Mouse (Mus musculus) kidney, embryonic 14.5 days (tissue): ENCODE results near the gene Crtac1. TPM values are rescaled to one million over a fixed set of nuclear protein-coding genes. Genes with fewer than 3 reads are reported as not detected.

Experiments used
- ATAC-seq: fragments of 200-750 bp; cut with Nextera tagmentation; 2 replicates; pipeline ENCODE4 v1.8.0; 2017; ENCODE audit warnings: moderate number of reproducible peaks, mild to moderate bottlenecking, moderate TSS enrichment, moderate library complexity; ENCODE audit not compliant: low FRiP score, low TSS enrichment
- H3K27ac ChIP-seq: fragments of 300-500 bp; sonication (generic); 2 replicates; pipeline ENCODE4 v1.5.1; 2014; ENCODE audit warnings: low read depth, mild to moderate bottlenecking, low read length, moderate library complexity, mixed read lengths
- H3K27me3 ChIP-seq: fragments of 300-500 bp; sonication (generic); 2 replicates; pipeline ENCODE4 v1.6.1; 2014; ENCODE audit warnings: mild to moderate bottlenecking, low read length; ENCODE audit not compliant: control insufficient read depth, insufficient read depth
- H3K36me3 ChIP-seq: fragments of 300-500 bp; sonication (generic); 2 replicates; pipeline ENCODE4 v1.6.1; 2014; ENCODE audit warnings: low read length, mixed read lengths; ENCODE audit not compliant: control insufficient read depth, insufficient read depth
- H3K4me1 ChIP-seq: fragments of 300-500 bp; sonication (generic); 2 replicates; pipeline ENCODE4 v1.6.1; 2014; ENCODE audit warnings: low read length, mixed read lengths; ENCODE audit not compliant: control insufficient read depth, insufficient read depth
- H3K4me2 ChIP-seq: fragments of 300-500 bp; sonication (generic); replicated peaks from 2 replicates; pipeline ENCODE4 v1.6.1; 2014; ENCODE audit warnings: low read depth, mild to moderate bottlenecking, low read length
- H3K4me3 ChIP-seq: fragments of 300-500 bp; sonication (generic); 2 replicates; pipeline ENCODE4 v1.5.1; 2014; ENCODE audit warnings: mild to moderate bottlenecking, low read length
- H3K9ac ChIP-seq: fragments of 300-500 bp; sonication (generic); 2 replicates; pipeline ENCODE4 v1.6.1; 2014; ENCODE audit warnings: low read depth, mild to moderate bottlenecking, low read length, moderate library complexity
- H3K9me3 ChIP-seq: fragments of 300-500 bp; sonication (generic); 2 replicates; pipeline ENCODE4 v1.6.1; 2016; ENCODE audit warnings: low read length; ENCODE audit not compliant: control insufficient read depth
- WGBS: fragments of 180-500 bp; shearing (Covaris S2); extraction: QIAGEN DNeasy Blood & Tissue Kit; methylation state at CpG from one replicate; pipeline ENCODE4 v1.1.7; 2014; 5-methylcytosine and 5-hydroxymethylcytosine counted together
- polyA plus RNA-seq: library from polyadenylated mRNA; unstranded; fragments of >200 nt; fragmentation: Nextera tagmentation; extraction: Ambion mirVana; gene quantifications from 2 replicates; pipeline ENCODE4 v1.2.1, GENCODE M21; 2014

The Crtac1 gene
- polyA plus RNA-seq, 1 experiment from 2014 or later, result 6.3 TPM

- Histone ChIP-seq H3K4me1 (peaks cover 3% of the 10 kb centered on the region; the same call in 1 of the 2 replicates), H3K4me3 (no peak overlapping the region), H3K4me2 (no peak overlapping the region), H3K9ac (no peak overlapping the region), H3K27ac (no peak overlapping the region), H3K9me3 (no peaks in the 10 kb centered on the region), H3K36me3 (no peaks in the 10 kb centered on the region), H3K27me3 (no peaks in the 10 kb centered on the region)
- no peak for ATAC-seq
- 63% methylated on average over 3 of the region's 3 CpGs for WGBS
These were observed 119.4 kb downstream of the Crtac1 start for GRCm38 (mm10) chr19:42312191-42312590.

GRCm38 (mm10) chr19:42311332-42311731, 120.3 kb downstream of the Crtac1 start:
- Histone ChIP-seq H3K27me3 (no peaks in the 10 kb centered on the region), H3K4me3 (no peak overlapping the region), H3K4me1 (peaks cover 12% of the 10 kb centered on the region; the same call in 1 of the 2 replicates), H3K9me3 (no peaks in the 10 kb centered on the region), H3K4me2 (no peak overlapping the region), H3K27ac (no peak overlapping the region), H3K36me3 (no peaks in the 10 kb centered on the region), H3K9ac (no peak overlapping the region)
- 35% methylated on average over 2 of the region's 2 CpGs for WGBS
- ATAC-seq, result no peak

- Histone ChIP-seq H3K9me3 (no peaks in the 10 kb centered on the region), H3K4me1 (peaks cover 15% of the 10 kb centered on the region; the same call in 1 of the 2 replicates), H3K4me3 (no peak overlapping the region), H3K27me3 (no peaks in the 10 kb centered on the region), H3K36me3 (no peaks in the 10 kb centered on the region), H3K9ac (no peak overlapping the region), H3K4me2 (no peak overlapping the region), H3K27ac (no peak overlapping the region)
- WGBS, result 91% methylated on average over 12 of the region's 12 CpGs
- no peak for ATAC-seq
These were observed 122.7 kb downstream of the Crtac1 start for GRCm38 (mm10) chr19:42308931-42309330.

- Histone ChIP-seq H3K36me3 (no peaks in the 10 kb centered on the region), H3K9me3 (no peaks in the 10 kb centered on the region), H3K4me1 (peaks cover 15% of the 10 kb centered on the region; the same call in 1 of the 2 replicates), H3K27me3 (no peaks in the 10 kb centered on the region), H3K27ac (no peak overlapping the region), H3K9ac (no peak overlapping the region), H3K4me2 (no peak overlapping the region), H3K4me3 (no peak overlapping the region)
- 8% methylated on average over 8 of the region's 8 CpGs for WGBS
- ATAC-seq, result peak; percentile 51
These were observed 124.6 kb downstream of the Crtac1 start for GRCm38 (mm10) chr19:42307019-42307418.

GRCm38 (mm10) chr19:42306202-42306601, 125.4 kb downstream of the Crtac1 start:
- Histone ChIP-seq H3K27ac (no peak overlapping the region), H3K4me1 (peaks cover 15% of the 10 kb centered on the region; the same call in 1 of the 2 replicates), H3K36me3 (no peaks in the 10 kb centered on the region), H3K27me3 (no peaks in the 10 kb centered on the region), H3K9me3 (no peaks in the 10 kb centered on the region), H3K4me2 (no peak overlapping the region), H3K4me3 (no peak overlapping the region), H3K9ac (no peak overlapping the region)
- 32% methylated on average over 7 of the region's 7 CpGs for WGBS
- ATAC-seq, result no peak

GRCm38 (mm10) chr19:42305746-42306145, 125.8 kb downstream of the Crtac1 start:
- H3K27ac ChIP-seq, result no peak overlapping the region
- H3K36me3 ChIP-seq, result no peaks in the 10 kb centered on the region
- H3K9ac ChIP-seq, result no peak overlapping the region
- ATAC-seq, result no peak
- H3K4me3 ChIP-seq, result no peak overlapping the region
- peaks cover 15% of the 10 kb centered on the region; the same call in 1 of the 2 replicates for H3K4me1 ChIP-seq
- no peak overlapping the region for H3K4me2 ChIP-seq
- H3K27me3 ChIP-seq, result no peaks in the 10 kb centered on the region
- 65% methylated on average over 8 of the region's 8 CpGs for WGBS
- H3K9me3 ChIP-seq, result no peaks in the 10 kb centered on the region

GRCm38 (mm10) chr19:42304506-42304905, 127.1 kb downstream of the Crtac1 start:
- H3K27me3 ChIP-seq, result no peaks in the 10 kb centered on the region
- H3K9ac ChIP-seq, result no peak overlapping the region
- no peak overlapping the region for H3K27ac ChIP-seq
- H3K4me1 ChIP-seq, result peaks cover 15% of the 10 kb centered on the region; the same call in 1 of the 2 replicates
- H3K4me2 ChIP-seq, result no peak overlapping the region
- no peaks in the 10 kb centered on the region for H3K36me3 ChIP-seq
- H3K4me3 ChIP-seq, result no peak overlapping the region
- WGBS, result 43% methylated on average over 13 of the region's 13 CpGs
- ATAC-seq, result peak; percentile 73
- H3K9me3 ChIP-seq, result no peaks in the 10 kb centered on the region

- H3K9me3 ChIP-seq, result no peaks in the 10 kb centered on the region
- no peak overlapping the region for H3K4me2 ChIP-seq
- H3K27me3 ChIP-seq, result no peaks in the 10 kb centered on the region
- no peak for ATAC-seq
- WGBS, result 58% methylated on average over 12 of the region's 12 CpGs
- H3K9ac ChIP-seq, result no peak overlapping the region
- peaks cover 15% of the 10 kb centered on the region; the same call in 1 of the 2 replicates for H3K4me1 ChIP-seq
- H3K36me3 ChIP-seq, result no peaks in the 10 kb centered on the region
- no peak overlapping the region for H3K4me3 ChIP-seq
- H3K27ac ChIP-seq, result no peak overlapping the region
These were observed 128.3 kb downstream of the Crtac1 start for GRCm38 (mm10) chr19:42303210-42303813.

GRCm38 (mm10) chr19:42293216-42293615, 138.4 kb downstream of the Crtac1 start:
- Histone ChIP-seq H3K4me2 (no peak overlapping the region), H3K4me1 (peaks cover 5% of the 10 kb centered on the region; the same call in 1 of the 2 replicates), H3K9ac (no peak overlapping the region), H3K27me3 (no peaks in the 10 kb centered on the region), H3K4me3 (no peak overlapping the region), H3K9me3 (no peaks in the 10 kb centered on the region), H3K36me3 (no peaks in the 10 kb centered on the region), H3K27ac (no peak overlapping the region)
- WGBS, result 59% methylated on average over 6 of the region's 6 CpGs
- ATAC-seq, result no peak
